Mouse (Mus musculus) CD4-positive, CD25-positive, alpha-beta regulatory T cell, adult 4 months (primary cell): ENCODE measurements around the gene Pbx1. TPM values are rescaled to one million over a fixed set of nuclear protein-coding genes. Genes with fewer than 3 reads are reported as not detected.

Experiments used
- ATAC-seq: one replicate; pipeline ENCODE4 v1.8.0; 2017
- polyA plus RNA-seq, 2 experiments: library from polyadenylated mRNA; unstranded; fragments of 100-300 nt; shearing (Covaris generic); gene quantifications; one replicate each; pipeline ENCODE4 v1.2.1; 2017

The Pbx1 gene
- polyA plus RNA-seq, 2 experiments from 2014 or later = 0.11 to 0.27 TPM

DNA sequence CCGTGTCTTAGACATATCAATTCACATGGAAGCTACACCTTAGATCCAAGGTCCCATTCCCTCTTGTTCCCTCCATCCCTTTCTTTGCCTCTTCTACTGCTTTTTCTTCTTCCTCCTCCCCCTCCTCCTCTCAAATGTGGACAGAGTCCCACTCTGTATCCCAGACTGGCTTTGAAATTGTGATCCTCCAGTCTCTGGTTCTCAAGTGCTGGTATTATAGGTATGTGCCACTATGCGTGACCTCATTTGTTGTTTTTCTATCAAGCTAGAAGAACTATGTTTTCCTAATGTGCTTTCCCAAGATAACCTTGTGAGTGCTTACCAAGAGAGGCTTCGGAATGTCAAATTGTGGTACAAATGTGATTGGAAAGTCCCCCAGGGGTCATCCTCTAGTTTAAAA, 267.1 kb downstream of the Pbx1 start:
- ATAC-seq = no peak

DNA sequence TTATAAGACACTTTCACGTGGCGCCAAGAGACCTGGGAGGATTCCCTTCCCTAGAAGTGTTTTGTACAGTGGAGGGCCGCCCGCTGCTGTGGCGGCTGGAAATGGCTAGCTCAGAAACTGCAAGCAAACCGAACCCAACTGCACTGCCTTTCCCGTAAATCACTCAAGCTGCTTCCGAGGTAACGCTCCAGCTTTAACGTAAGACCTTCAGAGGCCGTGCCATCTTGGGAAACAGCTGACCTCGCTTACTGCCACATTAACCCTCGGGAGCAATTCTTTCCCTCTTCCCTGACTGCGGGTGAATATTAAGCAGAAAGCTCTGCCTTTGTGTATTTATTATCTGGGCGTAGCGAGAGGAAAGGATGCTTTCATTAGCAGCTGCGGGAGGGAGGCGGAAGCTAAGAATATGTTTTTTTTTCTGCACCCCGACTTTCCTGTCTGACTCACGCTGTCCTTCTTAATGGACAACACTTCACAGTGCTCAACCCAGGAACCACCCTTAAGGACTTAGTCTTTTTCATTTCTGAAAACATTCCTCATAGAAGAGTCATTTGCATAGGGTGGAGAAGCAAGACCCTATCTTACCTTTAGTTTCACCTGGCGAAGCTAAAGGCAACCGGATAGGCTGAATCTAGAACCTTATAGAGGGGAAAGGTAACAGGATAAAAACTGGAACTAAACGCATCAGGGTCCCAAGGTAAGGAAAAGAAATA, 268.4 kb downstream of the Pbx1 start:
- no peak for ATAC-seq

DNA sequence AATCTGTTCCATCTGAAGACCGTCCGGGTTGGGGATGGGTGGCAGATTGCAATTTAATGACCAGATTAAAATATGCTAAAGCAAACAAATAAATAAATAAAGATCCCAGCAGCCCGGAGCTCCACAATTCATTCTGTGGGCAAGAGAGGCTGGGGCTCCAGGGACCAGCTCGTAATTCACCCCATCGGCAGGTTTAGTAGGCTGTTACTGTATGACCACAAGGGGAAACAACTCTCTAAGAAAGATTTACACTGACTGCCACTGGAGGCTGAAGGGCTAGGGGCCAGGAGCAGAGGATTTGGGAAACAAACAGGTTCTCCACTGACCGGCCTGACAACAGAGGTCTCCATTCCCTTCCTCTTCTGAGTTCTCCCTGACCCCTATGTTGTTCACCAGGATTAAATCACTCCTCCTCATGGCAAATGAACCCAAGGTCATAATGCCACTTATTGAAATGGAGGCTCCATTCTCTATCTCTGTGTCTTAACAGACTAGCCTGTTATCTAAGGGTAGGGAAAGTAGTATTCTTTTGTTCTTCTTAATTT, 292.9 kb downstream of the Pbx1 start:
- no peak for ATAC-seq

DNA sequence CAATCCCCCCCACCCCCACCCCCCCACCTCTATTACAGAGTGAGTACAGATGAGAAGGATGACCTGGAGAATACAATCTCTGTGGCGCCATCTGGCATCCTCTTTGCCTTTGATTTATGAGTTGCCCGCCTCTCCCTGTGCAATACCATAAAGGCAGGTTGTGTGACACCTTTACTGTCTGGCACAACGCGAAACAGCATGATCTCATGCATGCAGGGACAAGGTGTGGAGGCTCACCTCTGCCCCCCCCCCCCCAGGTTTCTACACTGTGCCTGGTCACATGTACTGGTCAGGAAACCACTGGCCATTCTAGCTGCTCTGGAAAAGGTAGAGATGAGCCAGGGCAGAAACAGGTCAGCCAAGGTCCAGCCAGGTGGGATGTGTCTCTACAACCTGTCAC, 293.4 kb downstream of the Pbx1 start:
- no peak for ATAC-seq

DNA sequence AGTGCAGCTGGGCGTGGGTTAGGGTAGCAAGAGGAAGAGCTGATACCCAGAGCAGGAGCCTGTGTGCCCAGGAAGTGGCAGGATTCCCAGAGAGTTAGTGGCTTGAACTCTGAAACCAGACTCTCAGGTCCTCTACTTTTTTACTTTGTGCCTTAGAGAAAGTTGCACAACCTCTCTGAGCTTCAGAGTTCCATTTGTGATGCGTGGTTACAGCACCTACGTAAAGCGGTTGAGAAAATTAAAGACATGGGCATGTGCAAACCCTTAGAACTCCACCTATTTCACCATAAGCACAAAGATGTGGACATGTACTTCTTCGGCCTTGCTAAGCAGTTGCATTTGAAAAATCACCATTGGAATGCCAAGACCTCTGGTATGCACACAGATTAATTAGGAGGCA, 294.2 kb downstream of the Pbx1 start:
- ATAC-seq = no peak

DNA sequence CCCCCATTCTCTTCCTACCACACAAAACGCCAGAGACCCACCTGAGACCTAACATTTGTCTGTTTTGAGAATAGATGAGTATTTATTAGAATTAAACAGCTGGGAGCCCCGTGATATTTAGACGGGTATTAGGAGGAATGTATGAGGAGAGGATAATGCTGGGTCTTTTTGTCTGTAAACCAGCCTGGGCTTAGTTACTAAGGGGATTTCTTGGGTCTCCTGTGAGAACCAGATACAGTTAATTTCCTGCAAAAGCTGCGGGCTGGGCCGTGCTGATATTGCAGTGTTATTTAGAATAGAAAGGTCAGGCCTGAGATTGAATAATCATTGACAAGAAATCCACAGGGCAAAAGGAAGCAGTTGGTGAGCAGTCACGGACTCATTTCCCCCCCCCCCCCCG, 296.5 kb downstream of the Pbx1 start:
- ATAC-seq = no peak

DNA sequence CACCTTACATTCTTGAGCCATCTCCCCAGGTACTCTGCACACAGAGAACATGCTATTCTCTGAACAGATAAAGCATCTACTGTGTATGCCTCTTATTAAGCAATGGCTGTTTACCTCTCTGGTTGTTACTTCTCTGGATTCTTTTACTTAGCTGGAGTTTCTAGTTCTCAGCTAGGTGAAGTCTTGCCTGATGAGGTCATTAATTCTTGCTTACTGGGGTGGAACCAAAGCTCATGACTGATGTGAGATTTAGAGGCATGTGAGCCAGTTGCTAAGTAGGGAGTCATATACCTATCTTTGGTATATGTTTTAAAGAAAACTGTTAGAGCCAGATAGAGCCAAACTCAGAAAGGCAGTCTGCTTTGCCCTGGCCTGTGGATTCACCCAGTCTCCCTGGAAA, 298.4 kb downstream of the Pbx1 start:
- ATAC-seq = no peak

DNA sequence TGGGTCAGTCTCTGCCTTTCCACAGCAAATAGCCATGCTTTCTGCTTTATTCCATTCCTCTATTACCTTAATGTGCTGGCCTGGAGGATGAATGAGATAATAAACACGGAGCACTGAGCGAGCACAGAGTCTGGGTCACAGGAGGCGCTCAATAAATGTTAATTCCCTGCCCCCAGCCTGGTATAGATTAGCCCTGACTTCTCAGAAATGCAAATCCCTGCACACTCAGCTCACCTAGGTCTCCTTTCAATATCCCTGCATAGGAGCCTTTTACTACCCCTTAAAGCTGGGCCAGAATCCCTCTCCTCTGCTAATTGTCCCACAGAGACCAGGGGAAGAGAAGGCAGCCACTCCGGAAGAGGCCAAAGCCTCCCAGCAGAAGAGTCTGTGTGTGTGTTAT, 304.1 kb downstream of the Pbx1 start:
- no peak for ATAC-seq

DNA sequence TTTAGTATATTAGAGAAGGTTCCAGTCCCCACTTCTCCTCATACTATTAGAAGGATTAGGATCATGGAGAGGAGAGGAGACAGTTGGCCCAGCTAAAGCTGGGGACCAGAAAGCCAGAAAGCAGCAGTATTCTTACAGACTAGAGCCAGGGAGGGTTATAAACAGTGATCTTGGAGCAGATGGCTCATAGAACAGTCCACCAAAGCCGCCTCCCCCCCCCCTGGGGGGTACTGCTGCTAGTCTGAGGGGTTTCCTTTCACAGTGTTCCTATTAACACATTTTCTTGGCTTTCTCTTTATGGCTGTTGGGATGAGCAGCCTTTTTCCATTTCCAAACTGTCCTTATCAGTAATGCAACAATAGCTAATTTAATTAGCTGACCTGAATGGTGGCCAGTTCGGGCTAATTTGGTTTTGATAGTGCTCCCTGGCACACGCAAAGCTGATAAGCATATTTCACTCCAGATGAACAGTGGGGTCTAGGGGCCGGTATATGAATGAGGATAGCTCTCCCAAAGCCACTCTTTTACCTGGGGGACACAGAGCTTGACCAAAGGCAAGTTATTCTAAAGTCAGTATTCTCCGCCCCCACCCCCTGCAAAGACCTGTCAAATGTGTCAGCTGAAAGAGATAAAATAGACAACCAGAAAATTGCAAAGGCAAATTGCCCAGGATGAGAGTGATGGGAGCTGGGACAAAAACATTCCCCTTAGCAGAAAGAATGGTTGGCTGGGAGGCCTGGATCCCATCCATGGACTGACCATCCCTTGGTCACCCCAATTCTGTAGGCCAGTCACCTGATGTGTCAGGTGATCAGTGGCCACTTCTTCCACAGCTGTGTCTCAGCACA, 307.2 kb downstream of the Pbx1 start:
- ATAC-seq = no peak

DNA sequence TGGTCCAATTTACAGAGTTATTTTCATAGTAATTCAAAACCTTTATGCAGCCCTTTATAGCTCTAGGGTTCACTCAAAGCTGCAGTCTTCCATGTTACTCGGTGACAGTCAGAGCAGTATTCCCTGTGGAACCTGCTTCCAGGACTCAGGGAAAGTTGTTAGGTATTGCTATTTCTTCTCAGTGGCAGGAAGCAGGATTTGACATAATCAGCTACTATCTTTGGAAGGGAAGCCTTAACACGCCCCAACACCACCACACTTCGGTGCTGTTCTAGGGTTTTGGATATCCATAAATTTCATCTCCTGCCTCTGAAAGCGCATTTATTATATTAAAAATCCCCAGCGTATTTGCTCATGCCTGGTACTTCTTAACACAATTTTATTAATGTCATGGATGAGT, 314.0 kb downstream of the Pbx1 start:
- no peak for ATAC-seq

DNA sequence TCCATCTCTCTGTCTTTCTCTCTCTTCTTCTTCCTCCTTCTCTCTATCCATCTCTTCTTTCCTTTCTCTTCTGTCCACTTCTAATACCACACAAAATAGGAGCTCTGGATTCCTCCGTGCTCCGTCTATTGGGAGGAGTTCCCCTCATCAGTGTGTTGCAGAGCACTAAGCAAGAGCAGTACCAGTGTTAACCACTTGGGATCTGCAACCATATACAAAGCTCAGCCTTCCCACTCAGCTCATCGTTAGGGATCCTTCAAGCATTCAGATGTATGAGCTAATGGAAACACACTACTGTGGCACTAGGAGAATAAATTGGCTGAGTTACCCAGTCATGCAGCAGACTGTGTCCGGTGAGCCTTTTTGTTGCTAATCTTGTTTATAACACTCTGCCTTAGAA, 314.7 kb downstream of the Pbx1 start:
- ATAC-seq = no peak

DNA sequence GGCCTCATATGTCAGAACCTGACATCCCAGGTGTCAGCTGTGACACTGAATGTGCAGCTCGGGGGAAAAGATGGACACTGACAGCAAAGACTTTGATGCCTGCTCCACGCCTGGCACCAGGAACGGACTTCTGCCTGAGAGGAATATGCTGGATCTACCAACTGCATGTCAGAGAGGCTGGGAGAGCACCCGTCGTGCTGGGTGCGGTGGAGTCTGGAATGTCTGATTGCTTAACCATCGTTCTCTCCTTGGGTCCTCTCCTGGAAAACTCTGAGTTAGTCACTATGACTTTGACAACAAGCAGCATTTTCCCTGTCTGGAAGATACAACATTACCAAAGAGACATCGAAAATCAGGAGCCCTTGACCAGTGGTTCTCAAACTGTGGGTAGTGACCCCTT, 322.3 kb downstream of the Pbx1 start:
- ATAC-seq = no peak

DNA sequence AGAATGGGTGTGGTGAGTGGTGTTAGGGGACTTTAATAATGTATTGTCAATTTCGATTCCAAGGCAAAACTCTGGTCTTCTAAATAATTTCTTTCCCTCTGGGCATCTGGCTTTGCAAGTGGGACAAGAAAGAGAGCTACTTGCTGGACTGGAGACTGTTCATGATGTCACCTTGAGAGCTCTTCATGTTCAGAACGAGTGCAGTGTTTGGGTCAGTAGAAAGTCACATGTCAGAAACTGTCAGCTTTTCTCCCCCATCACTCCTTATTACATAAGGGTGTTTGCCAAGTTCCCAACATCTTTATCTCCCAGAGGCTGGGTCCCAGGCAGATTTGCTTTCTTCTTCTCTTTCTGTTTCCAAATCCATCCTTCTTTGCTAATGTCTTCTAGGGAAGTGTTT, 328.2 kb downstream of the Pbx1 start:
- ATAC-seq = no peak

DNA sequence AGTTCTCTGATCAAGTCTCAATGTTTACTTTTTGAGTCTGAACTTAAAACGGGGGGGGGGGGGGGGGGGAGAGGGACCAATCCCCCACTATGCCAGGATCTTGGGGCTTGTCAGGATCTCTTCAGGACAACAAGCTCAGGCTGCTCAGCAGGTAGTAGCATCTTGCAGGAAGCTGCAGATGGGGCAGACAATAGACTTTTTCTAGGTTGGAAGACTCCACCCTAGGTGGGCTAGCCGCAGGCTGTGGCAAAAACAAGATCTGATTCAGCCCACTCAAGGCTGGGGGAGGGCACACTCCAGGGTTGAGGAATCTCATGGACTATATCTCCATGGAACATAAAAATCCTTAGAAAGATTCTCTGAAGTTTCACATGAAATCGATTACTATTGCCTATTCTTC, 330.6 kb downstream of the Pbx1 start:
- ATAC-seq = no peak

DNA sequence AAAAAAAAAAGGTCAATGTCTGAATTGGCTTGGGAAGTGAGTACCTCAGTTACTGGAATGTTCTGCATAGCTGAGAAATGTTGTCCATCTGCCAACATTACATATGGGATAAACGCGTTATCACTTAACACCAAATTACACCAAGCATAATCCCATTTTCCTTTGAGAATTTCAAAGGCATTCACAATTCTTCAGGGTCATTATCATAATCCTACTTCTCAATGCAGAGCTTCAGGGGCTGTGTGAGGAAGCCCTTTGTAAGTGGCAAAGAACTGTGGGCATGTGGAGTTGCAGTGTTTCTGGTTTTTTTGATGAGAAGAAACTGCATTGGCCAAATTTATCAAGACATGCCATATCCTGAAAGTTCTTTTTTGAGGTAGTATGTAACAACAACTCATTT, 333.3 kb downstream of the Pbx1 start:
- ATAC-seq = no peak

DNA sequence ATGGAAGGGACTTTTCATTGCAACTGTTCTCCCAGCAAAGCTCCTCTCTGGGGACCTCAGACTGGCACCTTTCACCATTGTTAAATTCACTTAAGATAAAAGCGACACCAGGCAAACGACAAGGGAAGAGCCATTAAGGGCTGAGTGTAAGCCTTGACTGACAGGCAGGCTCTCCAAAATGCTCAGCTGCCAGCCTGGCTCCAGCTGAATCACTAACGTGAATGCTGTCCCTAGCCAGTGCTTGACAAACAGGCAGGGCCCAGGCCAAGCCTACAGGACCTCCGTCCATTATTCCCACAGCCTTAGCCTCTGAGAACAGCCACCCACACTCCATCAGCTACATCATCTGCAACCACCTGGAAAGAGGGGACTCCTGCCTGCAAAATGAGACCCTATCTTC, 337.4 kb downstream of the Pbx1 start:
- no peak for ATAC-seq

DNA sequence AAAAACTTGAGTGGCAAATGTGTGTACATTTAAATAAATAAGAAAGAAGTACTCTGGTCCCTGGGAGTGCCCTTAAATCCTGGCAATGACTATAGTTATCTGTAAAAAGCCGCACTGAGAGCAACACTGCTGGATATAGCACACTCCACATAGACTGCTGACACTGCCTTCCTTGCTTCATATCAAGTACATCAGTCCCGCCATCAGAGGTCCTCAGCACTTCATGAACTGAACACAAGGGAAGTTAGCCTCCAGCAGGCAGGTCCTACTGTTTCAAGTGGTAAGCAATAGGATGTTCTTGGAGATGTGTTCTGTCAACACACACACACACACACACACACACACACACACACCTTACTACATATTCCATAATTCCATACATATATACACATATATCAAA, 339.0 kb downstream of the Pbx1 start:
- no peak for ATAC-seq

DNA sequence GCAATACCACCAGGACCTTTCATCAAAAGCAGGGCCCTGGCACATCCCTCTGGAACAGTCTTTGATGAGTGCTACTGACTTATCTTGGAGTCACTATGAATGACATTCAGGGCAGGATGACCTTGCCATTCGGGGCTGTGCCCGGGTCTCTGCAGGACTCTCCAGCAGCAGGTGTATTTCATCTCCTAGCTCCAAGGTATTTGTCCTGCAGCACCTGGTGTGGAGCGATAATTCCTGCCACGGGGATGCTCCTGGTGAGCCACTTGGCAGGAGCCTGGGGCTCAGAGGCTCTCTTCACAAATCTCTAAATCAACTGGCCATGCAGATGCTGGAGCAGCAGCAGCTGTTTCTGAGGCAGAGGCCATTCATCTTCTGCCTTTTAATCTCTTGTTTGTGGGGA, 340.4 kb downstream of the Pbx1 start:
- no peak for ATAC-seq

DNA sequence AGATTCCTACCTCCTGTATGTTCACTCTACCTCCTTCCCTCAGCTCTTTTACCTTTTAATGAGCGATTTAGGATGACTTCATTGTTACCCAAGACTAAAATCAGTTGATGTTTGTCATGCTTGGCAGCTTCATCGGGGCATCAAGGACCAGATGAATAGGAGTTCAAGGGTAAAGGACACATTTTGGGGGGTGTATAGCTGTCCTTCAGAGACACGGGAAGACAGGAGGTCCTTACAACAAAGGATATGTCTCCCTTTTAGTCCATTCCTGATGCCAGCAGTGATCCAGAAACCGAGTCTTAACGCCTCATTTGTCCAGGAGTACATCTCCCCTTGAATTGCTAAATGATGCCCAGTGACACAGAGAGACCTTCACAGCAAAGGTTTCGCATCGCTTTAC, 343.4 kb downstream of the Pbx1 start:
- ATAC-seq = no peak

DNA sequence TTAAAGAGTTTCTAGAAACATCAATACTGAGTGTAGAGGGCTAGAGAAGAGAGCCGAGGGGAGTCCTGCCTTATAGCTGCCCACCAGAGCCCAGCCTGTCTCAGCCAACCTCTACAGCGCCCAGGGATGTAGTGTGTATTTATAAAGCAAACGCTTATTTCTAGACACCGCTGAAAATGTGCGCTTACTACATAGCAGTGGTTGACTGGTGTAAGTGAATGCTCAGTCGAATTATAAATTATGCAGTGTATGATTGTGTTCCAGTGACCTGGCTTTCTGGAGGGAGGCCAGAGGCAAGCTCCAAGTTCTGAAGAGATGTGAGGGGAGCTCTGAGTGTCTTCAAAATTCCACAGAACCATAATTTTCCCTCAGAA, 352.7 kb downstream of the Pbx1 start:
- no peak for ATAC-seq

DNA sequence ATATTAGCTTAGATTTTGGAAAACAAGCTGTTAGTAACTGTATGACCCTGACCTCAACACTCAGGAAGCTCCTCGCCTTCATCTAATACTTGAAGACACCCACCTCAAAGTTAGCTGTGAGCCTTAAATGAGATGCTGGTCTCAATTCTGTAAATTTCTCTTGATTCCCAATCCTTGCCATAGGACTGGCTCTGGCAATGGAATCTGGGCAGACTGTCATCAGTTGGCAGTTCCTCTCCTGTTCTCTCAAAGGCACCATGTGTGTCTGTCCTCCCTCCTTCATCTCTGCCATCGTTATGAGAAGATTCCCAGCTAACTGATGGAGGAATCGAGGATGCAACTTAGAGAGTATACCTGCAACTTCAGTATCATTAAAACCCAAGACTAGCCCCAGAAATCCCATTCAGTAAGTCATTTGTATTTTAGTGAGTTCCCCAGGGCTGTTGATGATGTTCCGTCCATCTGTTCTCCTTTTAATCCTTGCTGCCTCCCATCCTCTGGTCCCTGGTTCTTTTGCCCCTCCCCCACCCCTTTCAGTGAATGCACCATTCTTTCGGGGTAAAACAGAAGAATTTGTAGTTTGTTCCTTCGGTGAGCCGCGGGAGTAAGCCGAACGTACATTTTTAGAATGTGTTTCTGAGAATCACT, 353.2 kb downstream of the Pbx1 start:
- ATAC-seq = no peak

DNA sequence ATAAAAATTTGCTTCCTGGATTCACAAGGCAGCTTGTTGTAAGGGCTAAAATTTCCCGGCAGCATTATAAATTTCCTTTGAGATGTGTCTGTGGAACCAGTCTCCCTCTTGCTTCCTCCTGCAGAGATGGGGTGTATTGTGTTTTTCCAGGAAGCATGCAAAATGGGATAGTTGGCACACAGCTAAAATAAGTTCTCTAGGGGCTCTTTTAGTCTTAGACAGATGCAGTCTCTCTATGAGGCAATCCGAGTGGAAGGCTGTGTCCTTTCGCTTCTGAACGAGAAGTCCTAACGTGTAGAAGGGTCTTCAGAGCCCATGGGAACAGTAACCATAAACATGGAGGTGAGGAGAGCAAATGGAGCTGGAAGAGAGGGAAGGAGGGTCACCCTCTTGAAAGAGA, 360.1 kb downstream of the Pbx1 start:
- no peak for ATAC-seq

DNA sequence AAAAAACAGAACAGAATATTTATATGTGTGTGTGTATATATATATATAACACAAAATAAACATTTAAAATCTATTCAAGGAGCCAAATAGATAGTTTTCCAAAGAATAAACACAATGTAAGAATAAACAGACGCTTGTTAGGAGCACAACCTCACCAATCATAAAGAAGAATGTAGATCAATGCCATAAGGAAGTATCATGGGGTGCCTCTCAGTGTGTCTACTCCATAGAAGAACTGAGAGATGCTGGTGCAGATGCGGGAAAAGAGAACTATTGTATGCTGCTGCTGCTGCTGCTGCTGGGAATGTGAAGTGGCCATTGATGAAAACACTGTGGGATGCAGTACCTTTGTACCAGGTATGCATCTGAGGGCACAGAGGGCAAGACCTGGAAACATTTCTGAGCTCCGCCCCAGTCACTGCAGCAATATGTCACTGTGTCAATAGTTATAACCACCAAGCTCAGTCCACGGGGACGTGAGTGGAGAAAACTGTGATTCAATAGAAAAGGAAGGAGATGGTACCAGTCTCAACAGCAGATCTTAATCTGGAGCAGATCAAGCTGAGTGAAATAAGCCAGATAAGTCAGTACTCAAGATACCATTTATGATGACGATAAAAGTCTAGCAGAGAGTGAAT, 361.7 kb downstream of the Pbx1 start:
- no peak for ATAC-seq
